Mouse (Mus musculus): ENCODE data around the gene Sirt2. TPM values are rescaled to one million over a fixed set of nuclear protein-coding genes. Genes with fewer than 3 reads are reported as not detected.

Gene Sirt2
- polyA plus RNA-seq, 1 experiment = 28.1 TPM

- TF ChIP-seq EP300 (IDR thresholded peaks at IDR 0.05; ENCODE audit: insufficient read depth, low read depth, low read length) (0 out of 2 replicates have a peak, but pooled peaks have one; percentile 31), CTCF (IDR thresholded peaks at IDR 0.05; ENCODE audit: low read depth, low read length) (no peak), POLR2A (IDR thresholded peaks at IDR 0.05; ENCODE audit: insufficient read depth, low read length) (no peak)
- H3K4me1 ChIP-seq (ENCODE audit: control insufficient read depth, insufficient read depth, low read length) = peaks cover 2% of the 10 kb centered on the region
Observed at GRCm38 (mm10) chr7:28824941-28825685, 58.6 kb downstream of the Sirt2 start, which contains the start of gene Ech1. TSS of gene Ech1 (plus strand) at chr7:28825217.

GRCm38 (mm10) chr7:28825686-28826401, 59.3 kb downstream of the Sirt2 start:
- Histone ChIP-seq H3K4me3 (ENCODE audit: low read depth, low read length) (peak overlapping the region; percentile 70), H3K9me3 (replicated peaks; ENCODE audit: control insufficient read depth, insufficient read depth, low read length, poor library complexity, severe bottlenecking) (no peaks in the 10 kb centered on the region), H3K36me3 (ENCODE audit: control insufficient read depth, insufficient read depth, low read length, poor library complexity, severe bottlenecking) (peaks cover 14% of the 10 kb centered on the region), H3K27me3 (ENCODE audit: control insufficient read depth, insufficient read depth, low read length, poor library complexity, severe bottlenecking) (no peaks in the 10 kb centered on the region), H3K9ac (ENCODE audit: low read depth, poor library complexity, severe bottlenecking) (peak overlapping the region; percentile 74), H3K27ac (ENCODE audit: insufficient read depth, low read length) (peak overlapping the region; percentile 3; the same call in 1 of the 2 replicates), H3K4me1 (ENCODE audit: control insufficient read depth, insufficient read depth, low read length) (peaks cover 2% of the 10 kb centered on the region)
- no peak for TF ChIP-seq CTCF (IDR thresholded peaks at IDR 0.05; ENCODE audit: low read depth, low read length)
- no peak for TF ChIP-seq EP300 (IDR thresholded peaks at IDR 0.05; ENCODE audit: insufficient read depth, low read depth, low read length)
- no peak for TF ChIP-seq POLR2A (IDR thresholded peaks at IDR 0.05; ENCODE audit: insufficient read depth, low read length)

More at GRCm38 (mm10) chr7:28824941-28825685, 58.6 kb downstream of the Sirt2 start, which contains the start of gene Ech1:
- H3K27me3 ChIP-seq (ENCODE audit: control insufficient read depth, insufficient read depth, low read length, poor library complexity, severe bottlenecking) = no peaks in the 10 kb centered on the region
- H3K9me3 ChIP-seq (replicated peaks; ENCODE audit: control insufficient read depth, insufficient read depth, low read length, poor library complexity, severe bottlenecking) = no peaks in the 10 kb centered on the region
- peak within 1 kb of the TSS; percentile 70 for H3K4me3 ChIP-seq (ENCODE audit: low read depth, low read length)
- H3K27ac ChIP-seq (ENCODE audit: insufficient read depth, low read length) = peak within 1 kb of the TSS; percentile 95
- peaks cover 21% of the 10 kb centered on the region for H3K36me3 ChIP-seq (ENCODE audit: control insufficient read depth, insufficient read depth, low read length, poor library complexity, severe bottlenecking)
- H3K9ac ChIP-seq (ENCODE audit: low read depth, poor library complexity, severe bottlenecking) = peak within 1 kb of the TSS; percentile 74

GRCm38 (mm10) chr7:28826402-28826772, 59.9 kb downstream of the Sirt2 start:
- TF ChIP-seq EP300 (IDR thresholded peaks at IDR 0.05; ENCODE audit: insufficient read depth, low read depth, low read length) (no peak), POLR2A (IDR thresholded peaks at IDR 0.05; ENCODE audit: insufficient read depth, low read length) (no peak), CTCF (IDR thresholded peaks at IDR 0.05; ENCODE audit: low read depth, low read length) (no peak)
- Histone ChIP-seq H3K4me3 (ENCODE audit: low read depth, low read length) (no peak overlapping the region), H3K4me1 (ENCODE audit: control insufficient read depth, insufficient read depth, low read length) (peaks cover 2% of the 10 kb centered on the region), H3K9ac (ENCODE audit: low read depth, poor library complexity, severe bottlenecking) (peak overlapping the region; percentile 74), H3K27me3 (ENCODE audit: control insufficient read depth, insufficient read depth, low read length, poor library complexity, severe bottlenecking) (no peaks in the 10 kb centered on the region), H3K9me3 (replicated peaks; ENCODE audit: control insufficient read depth, insufficient read depth, low read length, poor library complexity, severe bottlenecking) (no peaks in the 10 kb centered on the region), H3K36me3 (ENCODE audit: control insufficient read depth, insufficient read depth, low read length, poor library complexity, severe bottlenecking) (peaks cover 9% of the 10 kb centered on the region), H3K27ac (ENCODE audit: insufficient read depth, low read length) (0 out of 2 replicates have a peak overlapping the region, but pooled peaks have one; percentile 3)

- H3K27me3 ChIP-seq (ENCODE audit: control insufficient read depth, insufficient read depth, low read length, poor library complexity, severe bottlenecking) = no peaks in the 10 kb centered on the region
- H3K4me1 ChIP-seq (ENCODE audit: control insufficient read depth, insufficient read depth, low read length) = peaks cover 2% of the 10 kb centered on the region
- H3K9me3 ChIP-seq (replicated peaks; ENCODE audit: control insufficient read depth, insufficient read depth, low read length, poor library complexity, severe bottlenecking) = no peaks in the 10 kb centered on the region
- H3K9ac ChIP-seq (ENCODE audit: low read depth, poor library complexity, severe bottlenecking) = no peak overlapping the region
- H3K27ac ChIP-seq (ENCODE audit: insufficient read depth, low read length) = no peak overlapping the region
- no peak overlapping the region for H3K4me3 ChIP-seq (ENCODE audit: low read depth, low read length)
- TF ChIP-seq EP300 (IDR thresholded peaks at IDR 0.05; ENCODE audit: insufficient read depth, low read depth, low read length) = no peak
- H3K36me3 ChIP-seq (ENCODE audit: control insufficient read depth, insufficient read depth, low read length, poor library complexity, severe bottlenecking) = peaks cover under 1% of the 10 kb centered on the region
Observed at GRCm38 (mm10) chr7:28827338-28827737, 60.8 kb downstream of the Sirt2 start.

GRCm38 (mm10) chr7:28829821-28830220, 63.3 kb downstream of the Sirt2 start:
- no peak overlapping the region for H3K4me3 ChIP-seq (ENCODE audit: low read depth, low read length)
- TF ChIP-seq CTCF (IDR thresholded peaks at IDR 0.05; ENCODE audit: low read depth, low read length) (no peak), EP300 (IDR thresholded peaks at IDR 0.05; ENCODE audit: insufficient read depth, low read depth, low read length) (no peak), POLR2A (IDR thresholded peaks at IDR 0.05; ENCODE audit: insufficient read depth, low read length) (no peak)
- H3K36me3 ChIP-seq (ENCODE audit: control insufficient read depth, insufficient read depth, low read length, poor library complexity, severe bottlenecking) = no peaks in the 10 kb centered on the region; the same call in 1 of the 2 replicates
- H3K9ac ChIP-seq (ENCODE audit: low read depth, poor library complexity, severe bottlenecking) = no peak overlapping the region
- H3K4me1 ChIP-seq (ENCODE audit: control insufficient read depth, insufficient read depth, low read length) = peaks cover 2% of the 10 kb centered on the region
- no peaks in the 10 kb centered on the region for H3K27me3 ChIP-seq (ENCODE audit: control insufficient read depth, insufficient read depth, low read length, poor library complexity, severe bottlenecking)
- no peak overlapping the region for H3K27ac ChIP-seq (ENCODE audit: insufficient read depth, low read length)
- no peaks in the 10 kb centered on the region for H3K9me3 ChIP-seq (replicated peaks; ENCODE audit: control insufficient read depth, insufficient read depth, low read length, poor library complexity, severe bottlenecking)

- Histone ChIP-seq H3K27ac (ENCODE audit: insufficient read depth, low read length) (no peak overlapping the region), H3K27me3 (ENCODE audit: control insufficient read depth, insufficient read depth, low read length, poor library complexity, severe bottlenecking) (no peaks in the 10 kb centered on the region), H3K4me3 (ENCODE audit: low read depth, low read length) (no peak overlapping the region), H3K36me3 (ENCODE audit: control insufficient read depth, insufficient read depth, low read length, poor library complexity, severe bottlenecking) (no peaks in the 10 kb centered on the region; the same call in 1 of the 2 replicates), H3K9me3 (replicated peaks; ENCODE audit: control insufficient read depth, insufficient read depth, low read length, poor library complexity, severe bottlenecking) (no peaks in the 10 kb centered on the region), H3K4me1 (ENCODE audit: control insufficient read depth, insufficient read depth, low read length) (peaks cover 2% of the 10 kb centered on the region), H3K9ac (ENCODE audit: low read depth, poor library complexity, severe bottlenecking) (no peak overlapping the region)
- TF ChIP-seq EP300 (IDR thresholded peaks at IDR 0.05; ENCODE audit: insufficient read depth, low read depth, low read length) (no peak), POLR2A (IDR thresholded peaks at IDR 0.05; ENCODE audit: insufficient read depth, low read length) (no peak), CTCF (IDR thresholded peaks at IDR 0.05; ENCODE audit: low read depth, low read length) (no peak)
Observed at GRCm38 (mm10) chr7:28830981-28831380, 64.4 kb downstream of the Sirt2 start.

Data from ES-Bruce4 (cell line).